Mouse (Mus musculus) liver, adult 2 months (tissue): Measurements from ENCODE around the gene Atp8b4.

Source experiments
- CTCF ChIP-seq: fragments of 200-500 bp; IDR thresholded peaks from 2 replicates; pipeline ENCODE4 v1.5.1; 2011; ENCODE audit warnings: low read depth, low read length, control low read depth
- POLR2A ChIP-seq: fragments of 200-500 bp; IDR thresholded peaks from 2 replicates; pipeline ENCODE4 v1.6.1; 2011; ENCODE audit warnings: low read length, control low read depth; ENCODE audit not compliant: insufficient read depth; ENCODE audit errors: extremely low read depth

DNA sequence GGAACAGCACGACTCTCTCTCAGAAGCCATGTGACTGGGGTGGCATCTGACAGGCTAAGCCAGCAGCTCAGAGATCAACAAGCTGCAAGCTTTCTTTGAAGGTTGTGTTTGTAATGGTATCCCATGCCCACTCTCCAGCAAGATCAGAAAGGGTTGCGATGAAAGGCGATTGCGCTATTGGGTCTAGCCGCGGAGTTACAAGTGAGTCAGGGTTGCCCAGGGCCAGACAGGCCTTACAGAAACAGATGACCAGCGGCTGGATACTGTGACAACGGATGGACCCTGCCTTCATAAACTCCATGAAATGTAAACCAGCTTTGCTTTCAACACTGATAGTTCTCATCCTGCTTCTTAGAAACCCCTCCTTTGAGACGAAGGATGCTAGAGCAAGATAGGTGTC, 66.2 kb downstream of the Atp8b4 start:
- TF ChIP-seq POLR2A (no peak), CTCF (no peak)
